Mouse (Mus musculus) common myeloid progenitor, adult 5-6 weeks (primary cell): Measurements from ENCODE around the gene Ilf2. TPM values are rescaled to one million over a fixed set of nuclear protein-coding genes. Genes with fewer than 3 reads are reported as not detected.
A peak's percentile ranks its signal among the peaks of the same experiment; 100 is the strongest.

Source experiments
- ATAC-seq: replicated peaks from 2 replicates; pipeline ENCODE4 v1.8.0; 2016; ENCODE audit warnings: low read depth, mild to moderate bottlenecking, moderate TSS enrichment, inconsistent platforms; ENCODE audit not compliant: poor library complexity, severe bottlenecking
- total RNA-seq: library from RNA; stranded (forward); fragments of 200-1000, 187-1606 nt; gene quantifications from 2 replicates; pipeline ENCODE4 v1.2.3, GENCODE M21; 2017

The Ilf2 gene
- total RNA-seq, 1 experiment from 2014 or later = 222 TPM

DNA sequence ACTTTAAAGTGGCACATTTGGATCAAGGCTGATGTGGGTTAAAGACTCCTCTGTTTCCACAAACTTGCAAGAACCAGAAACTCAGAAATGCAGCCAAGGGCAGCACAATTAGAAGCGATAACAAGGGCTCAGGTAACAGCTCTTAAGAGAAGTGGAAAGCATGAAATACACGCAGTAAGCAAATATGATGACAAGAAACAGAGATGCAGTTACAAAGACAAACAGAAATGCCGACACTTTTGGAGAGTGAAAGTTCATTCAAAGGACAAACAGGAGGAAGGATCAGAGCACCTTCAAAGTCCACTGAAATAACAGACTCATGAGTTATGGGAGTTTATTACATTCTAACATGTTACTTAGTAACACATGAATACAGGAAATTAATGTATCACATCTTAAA is 30.4 kb downstream of the Ilf2 start:
- no peak for ATAC-seq

- ATAC-seq = no peak
Measured at GRCm38 (mm10) chr3:90508287-90508949, 32.5 kb downstream of the Ilf2 start.

DNA sequence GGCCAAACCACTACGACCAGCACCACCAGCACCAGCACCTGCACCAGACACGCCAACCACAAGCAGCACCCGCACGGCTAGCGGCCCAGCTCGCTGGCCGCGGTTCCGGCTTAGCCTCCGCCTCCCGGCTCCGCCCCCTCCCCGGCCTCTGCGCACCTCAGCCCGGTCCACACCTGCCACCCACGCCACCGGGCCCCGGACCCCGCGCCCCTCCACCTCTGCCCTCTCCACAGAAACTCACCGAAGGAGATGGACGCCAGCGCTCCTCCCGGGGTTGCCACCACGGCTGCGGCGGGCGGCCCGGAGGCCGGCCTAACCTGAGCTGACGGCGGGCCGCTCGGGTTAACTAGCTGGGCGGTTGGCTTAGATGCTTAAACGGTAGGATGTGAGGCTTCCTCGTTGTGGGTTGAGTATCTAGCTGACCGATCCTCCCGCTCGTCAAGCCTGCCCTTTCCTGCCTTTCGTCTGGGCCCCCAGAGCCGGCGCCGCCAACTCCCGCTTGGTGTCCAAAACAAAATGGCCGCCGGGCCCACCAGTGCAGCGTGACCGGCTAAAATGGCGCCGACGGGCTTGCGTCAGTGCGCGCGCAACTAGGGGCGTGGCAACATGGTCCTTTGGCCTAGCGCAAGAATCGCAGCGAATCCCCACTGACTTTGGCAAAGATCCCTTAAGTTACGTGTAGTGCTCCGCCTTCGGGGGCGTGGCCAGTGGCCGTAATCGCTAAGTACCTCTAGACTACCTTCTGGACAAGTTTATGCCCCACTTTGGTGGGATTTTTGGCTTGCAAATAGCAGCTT is 33.2 kb downstream of the Ilf2 start, which contains the start of gene Chtop:
Gene Chtop, minus strand, starts transcription at position 549 of the 797 bp plus-strand sequence.
- ATAC-seq = peak; percentile 73

DNA sequence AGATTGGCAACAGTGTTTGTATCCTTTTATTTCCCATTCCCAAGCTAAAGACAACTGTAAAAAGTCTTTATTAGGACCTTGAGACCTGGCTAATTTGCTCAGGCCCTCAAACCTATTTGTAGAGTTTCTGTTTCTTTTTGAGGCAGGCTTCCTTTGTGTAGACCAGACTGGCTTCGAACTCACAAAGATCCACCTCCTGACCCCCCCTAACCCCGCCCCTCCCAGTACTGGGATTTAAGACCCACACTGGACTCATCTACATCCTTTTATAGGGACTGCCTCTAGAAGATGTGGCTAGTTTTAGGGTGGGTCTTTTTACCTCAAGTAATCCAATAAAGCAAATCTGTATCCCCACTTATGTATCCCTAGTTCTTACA is 33.8 kb downstream of the Ilf2 start:
- no peak for ATAC-seq

DNA sequence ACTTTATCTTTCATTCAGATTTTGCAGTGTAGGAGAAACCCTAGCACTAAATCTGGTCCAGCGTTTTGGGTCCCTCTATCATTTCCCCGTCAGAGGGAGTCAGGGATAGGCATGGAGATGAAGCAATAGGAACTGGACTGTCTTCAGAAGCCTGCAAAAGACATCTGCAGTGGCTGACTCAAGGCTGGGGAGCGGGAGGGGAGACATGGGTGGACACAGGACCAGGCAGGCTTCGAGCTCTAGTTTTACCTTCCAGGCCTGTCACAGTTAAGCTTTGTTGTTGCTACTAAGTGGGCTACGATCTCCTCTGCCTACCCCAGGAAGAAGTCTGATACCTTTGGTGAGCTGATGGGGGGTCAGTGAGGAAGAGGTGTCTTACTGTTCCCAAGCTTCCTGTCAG is 36.4 kb downstream of the Ilf2 start:
- no peak for ATAC-seq

DNA sequence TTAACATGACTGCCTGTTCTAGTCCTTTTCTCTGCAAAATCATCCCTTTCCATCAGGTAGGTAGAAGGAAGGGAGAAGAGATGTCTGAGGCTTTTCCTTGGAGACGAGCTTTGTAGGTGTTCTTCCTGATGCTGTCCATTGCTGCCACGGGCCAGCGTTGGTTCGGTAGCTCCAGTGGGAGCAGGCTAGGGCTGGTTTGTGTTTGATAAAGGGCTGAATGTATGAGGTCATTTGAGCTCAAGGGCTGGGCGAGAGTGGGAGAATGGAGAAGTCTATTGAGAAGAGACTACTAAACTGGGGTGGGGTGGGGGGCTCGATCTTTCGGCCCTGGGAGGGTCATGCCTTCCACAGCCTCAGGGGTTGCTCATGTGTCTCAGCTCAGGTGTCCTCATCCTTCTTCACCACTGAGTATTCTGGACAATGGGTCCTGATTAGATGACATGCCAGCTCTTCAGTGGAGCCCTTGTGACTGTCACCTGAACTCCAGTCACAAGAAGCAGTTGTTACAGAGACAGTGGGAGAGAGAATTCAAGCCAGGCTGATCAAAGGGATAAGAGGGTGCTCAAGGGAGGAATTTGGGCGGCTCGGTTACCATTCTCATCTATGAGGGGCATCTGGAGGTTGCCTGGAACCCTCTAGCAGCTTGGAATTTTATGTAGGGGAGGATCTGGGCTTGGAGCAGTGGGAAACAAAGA is 37.2 kb downstream of the Ilf2 start:
- ATAC-seq = no peak

DNA sequence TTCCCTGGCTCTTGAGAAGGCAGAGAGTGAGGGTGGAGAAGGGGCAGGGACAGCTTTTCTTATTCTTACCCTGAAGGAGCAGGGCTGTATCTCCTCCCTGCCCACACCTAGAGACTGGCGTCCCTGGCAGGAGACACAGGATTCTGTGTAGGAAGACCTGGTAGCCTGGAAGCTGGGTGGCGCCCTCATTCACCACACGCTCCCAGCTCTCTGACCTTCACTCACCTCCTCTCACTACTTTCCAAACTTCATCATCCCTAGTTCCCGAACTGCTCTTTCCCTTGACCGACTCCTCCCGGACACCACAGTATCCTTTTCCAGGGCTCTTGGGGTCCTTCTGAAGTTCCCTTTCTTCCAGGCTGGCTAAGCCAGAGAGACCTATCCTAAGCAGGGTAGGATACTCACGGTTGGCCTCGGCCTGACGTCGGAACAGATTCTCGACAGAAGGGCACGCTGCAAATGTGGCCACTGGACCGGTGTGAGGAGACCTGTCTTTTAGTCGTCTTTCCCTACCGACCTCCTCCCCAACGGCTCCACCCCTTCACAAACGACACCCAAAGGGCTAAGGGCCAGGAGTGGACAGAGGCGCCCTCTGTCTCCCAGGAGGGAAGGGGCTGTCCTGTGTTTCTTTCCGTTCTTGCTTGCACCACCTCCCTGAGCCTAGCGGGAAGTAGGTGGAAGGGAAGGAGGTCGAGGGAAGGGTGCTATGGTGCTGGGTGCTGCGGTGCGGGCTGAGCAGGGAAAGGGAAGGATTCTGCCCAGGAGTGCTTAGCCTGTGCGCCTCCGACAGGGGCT is 38.1 kb downstream of the Ilf2 start, which contains the start of the genes S100a1 and S100a13:
Gene S100a1, minus strand, starts transcription at position 597 of the 795 bp plus-strand sequence.
Gene S100a13, plus strand, starts transcription at position 640 of the 795 bp plus-strand sequence.
- peak; percentile 71 for ATAC-seq

GRCm38 (mm10) chr3:90514691-90515090 is 38.8 kb downstream of the Ilf2 start:
- ATAC-seq = peak; percentile 80

- ATAC-seq = no peak
Measured at GRCm38 (mm10) chr3:90515242-90515641, 39.3 kb downstream of the Ilf2 start.

DNA sequence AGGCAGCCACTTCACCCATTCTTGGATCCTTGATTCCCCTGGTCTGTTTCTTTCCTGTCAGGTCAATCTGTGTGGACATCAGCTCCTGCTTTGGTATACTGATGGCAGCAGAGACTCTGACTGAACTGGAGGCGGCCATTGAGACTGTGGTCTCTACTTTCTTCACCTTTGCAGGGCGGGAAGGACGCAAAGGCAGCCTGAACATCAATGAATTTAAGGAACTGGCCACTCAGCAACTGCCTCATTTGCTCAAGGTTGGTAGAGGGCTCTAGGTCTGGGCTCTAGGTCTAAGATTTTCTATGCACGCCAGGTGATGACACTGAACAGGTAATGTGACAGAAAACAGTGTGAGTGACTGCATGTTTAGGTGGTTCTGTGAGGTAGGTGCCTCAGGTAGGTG is 39.9 kb downstream of the Ilf2 start:
- no peak for ATAC-seq

- ATAC-seq = no peak
Measured at GRCm38 (mm10) chr3:90517711-90518110, 41.8 kb downstream of the Ilf2 start.

GRCm38 (mm10) chr3:90525421-90525820 is 49.5 kb downstream of the Ilf2 start:
- peak; percentile 98 for ATAC-seq

DNA sequence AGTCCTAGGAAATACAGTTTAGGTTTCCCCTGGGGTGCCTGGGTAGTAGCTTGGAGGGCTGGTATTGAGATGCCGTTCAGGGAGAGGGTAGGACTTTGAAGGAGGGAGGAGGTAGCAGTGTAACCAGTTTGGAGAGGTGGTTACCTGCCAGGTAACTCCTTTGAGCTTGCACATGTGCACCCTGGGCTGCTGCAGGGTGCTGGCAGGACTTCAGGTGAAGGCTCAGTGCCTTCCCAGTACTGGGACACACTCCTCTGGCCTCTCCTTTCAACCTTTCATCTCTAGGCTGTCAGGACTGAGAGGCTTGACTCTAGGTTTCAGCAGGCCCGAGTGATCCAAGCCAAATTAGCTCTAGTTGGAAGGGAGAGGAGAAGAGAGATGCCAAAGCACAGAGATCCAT is 50.1 kb downstream of the Ilf2 start:
- ATAC-seq = no peak

DNA sequence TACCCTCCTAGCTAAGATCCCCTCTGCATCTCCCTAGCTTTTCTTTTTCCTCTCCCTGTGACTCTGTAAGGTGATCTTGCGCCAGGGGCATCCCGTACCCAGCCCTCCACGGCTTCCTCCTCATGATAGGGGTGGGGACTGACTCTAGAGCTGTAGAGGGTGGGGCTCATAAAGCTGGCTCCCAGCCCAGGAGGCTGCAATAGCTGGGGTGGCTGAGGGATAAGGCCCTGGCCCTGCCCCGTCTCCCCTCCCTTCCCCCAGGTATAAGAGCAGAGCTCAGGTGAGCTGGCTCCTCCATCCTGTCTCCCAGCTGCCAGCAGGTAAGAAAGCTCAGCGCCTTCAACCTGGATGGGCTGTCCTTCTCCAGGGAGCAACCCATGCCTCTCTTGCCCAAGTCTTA is 50.7 kb downstream of the Ilf2 start, which contains the start of gene S100a14:
Gene S100a14, plus strand, starts transcription at position 277 of the 400 bp plus-strand sequence.
- no peak for ATAC-seq

DNA sequence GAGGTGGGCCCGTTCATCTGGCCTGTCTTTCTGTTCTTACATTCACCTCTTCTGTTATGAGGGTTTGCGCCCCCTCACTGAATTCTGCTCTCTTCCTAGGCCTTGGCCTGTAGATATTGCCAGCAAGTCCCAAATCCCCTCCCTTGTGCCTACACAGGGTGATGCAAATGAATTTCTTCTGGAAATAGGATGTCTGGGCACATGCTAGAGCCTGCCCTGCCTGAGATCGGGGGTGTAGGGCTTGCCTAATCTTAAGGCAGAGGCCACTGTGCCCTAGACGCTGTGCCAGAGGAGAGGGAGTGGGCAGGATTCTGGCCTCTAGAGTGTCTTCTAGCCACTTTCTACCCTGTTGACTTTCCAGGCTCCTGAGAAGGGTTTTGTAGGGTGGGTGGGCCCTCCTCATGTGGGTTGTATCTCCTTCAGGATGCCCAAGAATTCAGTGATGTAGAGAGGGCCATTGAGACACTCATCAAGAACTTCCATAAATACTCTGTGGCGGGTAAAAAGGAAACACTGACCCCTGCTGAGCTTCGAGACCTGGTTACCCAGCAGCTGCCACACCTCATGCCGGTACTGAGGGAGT is 51.5 kb downstream of the Ilf2 start:
- ATAC-seq = no peak

DNA sequence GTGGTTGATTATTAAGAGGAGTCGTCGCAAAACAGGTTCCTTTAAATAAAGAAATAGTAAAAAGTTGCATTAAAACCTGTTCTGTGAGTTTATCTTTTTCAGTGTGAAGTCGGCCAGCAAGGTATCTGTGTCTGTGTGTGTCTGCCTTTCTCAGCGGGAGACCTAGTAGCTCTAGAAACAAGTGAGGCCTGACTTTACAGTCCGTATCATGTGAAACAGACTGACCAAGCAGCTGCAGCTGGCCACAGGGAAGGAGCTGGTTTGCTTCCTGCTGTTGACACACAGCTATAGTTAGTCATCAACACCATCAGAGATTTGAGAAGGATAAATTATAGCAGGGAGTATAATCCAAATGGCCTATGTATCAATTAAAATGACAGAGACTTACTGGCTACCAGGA is 55.8 kb downstream of the Ilf2 start:
- no peak for ATAC-seq

GRCm38 (mm10) chr3:90535446-90535845 is 59.5 kb downstream of the Ilf2 start:
- no peak for ATAC-seq

- ATAC-seq = no peak
Measured at GRCm38 (mm10) chr3:90537141-90537904, 61.4 kb downstream of the Ilf2 start, which contains the start of gene S100a16. Gene S100a16 (plus strand): TSS chr3:90537254.

DNA sequence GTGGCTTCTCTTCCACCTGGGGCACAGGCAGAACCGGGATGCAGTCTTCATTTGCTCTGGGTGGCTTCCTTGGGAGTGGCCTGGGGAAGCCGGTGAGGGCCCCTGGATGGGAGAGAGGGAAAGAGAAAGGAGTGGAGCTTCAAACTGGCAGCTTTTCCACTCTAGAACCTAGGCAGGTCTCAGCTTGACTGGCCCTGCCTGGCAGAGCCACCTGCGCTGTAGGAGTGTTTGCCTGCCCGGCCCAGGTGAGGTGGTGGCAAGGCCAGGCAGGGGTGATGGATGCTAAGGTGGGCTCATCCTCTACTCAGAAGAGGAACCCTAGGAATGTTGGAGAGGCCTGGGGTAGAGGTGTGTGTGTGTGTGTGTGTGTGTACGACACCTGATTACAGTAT is 62.0 kb downstream of the Ilf2 start:
- ATAC-seq = no peak
